Mouse (Mus musculus): Measurements from ENCODE around the gene Tmem121b. TPM values are rescaled to one million over a fixed set of nuclear protein-coding genes. Genes with fewer than 3 reads are reported as not detected.
A peak's percentile ranks its signal among the peaks of the same experiment; 100 is the strongest.

Tmem121b gene
- polyA plus RNA-seq, 1 experiment from 2014 or later = 0.42 TPM

DNA sequence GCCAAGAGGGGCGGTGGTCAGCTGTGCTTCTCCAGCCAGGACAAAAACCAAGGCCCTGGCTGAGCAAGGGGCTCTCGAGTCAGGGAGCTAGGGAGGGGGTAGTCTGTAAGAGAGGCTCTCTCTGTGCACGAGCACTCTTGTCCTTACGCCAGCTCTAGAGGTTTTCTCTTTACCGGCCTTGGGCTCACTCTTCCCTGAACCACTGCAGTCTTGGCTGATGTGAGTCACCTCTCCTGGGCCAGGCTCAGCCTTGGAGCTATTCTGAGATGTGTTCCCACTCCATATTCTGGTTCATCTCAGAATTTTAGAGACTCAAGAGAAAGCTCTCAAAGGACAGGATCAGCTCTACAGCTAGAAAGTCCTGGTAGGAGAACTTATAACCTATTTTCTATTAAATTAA is 23.7 kb upstream of the Tmem121b start:
- no peak overlapping the region for H3K9ac ChIP-seq
- peaks cover 82% of the 10 kb centered on the region for H3K36me3 ChIP-seq
- 86% methylated on average over 5 of the region's 5 CpGs for WGBS
- no peak overlapping the region for H3K4me2 ChIP-seq
- ATAC-seq (ENCODE audit: insufficient number of reproducible peaks, insufficient read depth, low FRiP score, low TSS enrichment, low read depth) = no peak
- no peak overlapping the region for H3K4me3 ChIP-seq
- no peaks in the 10 kb centered on the region for H3K4me1 ChIP-seq
- H3K27ac ChIP-seq = no peak overlapping the region
- H3K9me3 ChIP-seq = no peaks in the 10 kb centered on the region
- H3K27me3 ChIP-seq = no peaks in the 10 kb centered on the region

- H3K4me2 ChIP-seq = no peak overlapping the region
- no peak overlapping the region for H3K9ac ChIP-seq
- no peaks in the 10 kb centered on the region for H3K27me3 ChIP-seq
- no peak overlapping the region for H3K4me3 ChIP-seq
- H3K27ac ChIP-seq = no peak overlapping the region
- WGBS = 93% methylated on average over 6 of the region's 6 CpGs
- peaks cover 78% of the 10 kb centered on the region for H3K36me3 ChIP-seq
- no peaks in the 10 kb centered on the region for H3K9me3 ChIP-seq
- ATAC-seq (ENCODE audit: insufficient number of reproducible peaks, insufficient read depth, low FRiP score, low TSS enrichment, low read depth) = no peak
- no peaks in the 10 kb centered on the region for H3K4me1 ChIP-seq
Observed at GRCm38 (mm10) chr6:120516879-120517278, 23.3 kb upstream of the Tmem121b start.

DNA sequence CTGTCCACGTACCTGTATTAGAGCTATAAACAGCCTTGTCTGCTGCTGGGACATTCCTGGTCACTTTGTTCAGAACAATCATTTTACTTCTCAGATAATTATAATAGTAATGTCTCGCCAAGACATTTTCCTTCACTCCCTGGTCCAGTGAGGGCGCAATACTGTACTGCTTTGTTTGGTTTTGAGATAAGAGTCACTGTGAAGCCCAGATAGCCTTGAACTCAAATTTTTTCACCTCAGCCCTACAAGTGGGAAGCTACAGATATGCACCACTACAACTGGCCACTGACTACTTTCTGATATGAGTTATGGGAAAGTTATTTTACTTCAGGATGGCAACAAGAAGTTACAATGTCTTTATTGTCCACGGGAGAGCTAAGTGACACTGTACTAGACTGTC is 22.8 kb upstream of the Tmem121b start:
- Histone ChIP-seq H3K9ac (no peak overlapping the region), H3K4me1 (no peaks in the 10 kb centered on the region), H3K36me3 (peaks cover 77% of the 10 kb centered on the region), H3K27ac (no peak overlapping the region), H3K9me3 (no peaks in the 10 kb centered on the region), H3K27me3 (no peaks in the 10 kb centered on the region), H3K4me3 (no peak overlapping the region), H3K4me2 (no peak overlapping the region)
- no peak for ATAC-seq (ENCODE audit: insufficient number of reproducible peaks, insufficient read depth, low FRiP score, low TSS enrichment, low read depth)
- 88% methylated on average over 4 of the region's 4 CpGs for WGBS

DNA sequence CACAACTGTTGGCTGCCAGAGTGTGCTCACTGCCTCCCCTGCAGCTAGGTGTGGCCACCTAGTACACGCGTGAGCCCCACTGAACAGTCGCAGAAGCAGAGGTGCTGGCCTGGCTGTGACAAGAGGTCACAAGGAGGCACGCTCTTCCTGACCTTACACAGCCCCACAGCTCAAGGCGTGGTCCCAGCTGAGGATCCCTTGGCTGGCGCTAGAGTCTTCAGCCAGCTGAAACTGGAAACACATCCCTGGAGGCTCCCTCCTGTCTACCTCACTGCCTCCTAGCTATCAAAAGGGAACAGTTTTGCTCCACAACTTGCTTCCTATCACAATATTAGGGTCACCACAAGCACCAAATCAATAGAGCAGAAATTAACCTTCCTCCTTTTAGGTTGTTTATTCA is 17.6 kb upstream of the Tmem121b start:
- H3K36me3 ChIP-seq = peaks cover 58% of the 10 kb centered on the region
- H3K4me3 ChIP-seq = no peak overlapping the region
- no peak overlapping the region for H3K27ac ChIP-seq
- no peaks in the 10 kb centered on the region for H3K27me3 ChIP-seq
- no peak for ATAC-seq (ENCODE audit: insufficient number of reproducible peaks, insufficient read depth, low FRiP score, low TSS enrichment, low read depth)
- 88% methylated on average over 6 of the region's 6 CpGs for WGBS
- H3K4me1 ChIP-seq = no peaks in the 10 kb centered on the region
- H3K9ac ChIP-seq = no peak overlapping the region
- no peaks in the 10 kb centered on the region for H3K9me3 ChIP-seq
- no peak overlapping the region for H3K4me2 ChIP-seq

- Histone ChIP-seq H3K9me3 (no peaks in the 10 kb centered on the region), H3K4me3 (no peak overlapping the region), H3K4me1 (no peaks in the 10 kb centered on the region), H3K27ac (no peak overlapping the region), H3K4me2 (no peak overlapping the region), H3K27me3 (no peaks in the 10 kb centered on the region), H3K36me3 (peaks cover 57% of the 10 kb centered on the region), H3K9ac (no peak overlapping the region)
- 85% methylated on average over 8 of the region's 8 CpGs for WGBS
- no peak for ATAC-seq (ENCODE audit: insufficient number of reproducible peaks, insufficient read depth, low FRiP score, low TSS enrichment, low read depth)
Observed at GRCm38 (mm10) chr6:120510425-120510824, 16.8 kb upstream of the Tmem121b start.

DNA sequence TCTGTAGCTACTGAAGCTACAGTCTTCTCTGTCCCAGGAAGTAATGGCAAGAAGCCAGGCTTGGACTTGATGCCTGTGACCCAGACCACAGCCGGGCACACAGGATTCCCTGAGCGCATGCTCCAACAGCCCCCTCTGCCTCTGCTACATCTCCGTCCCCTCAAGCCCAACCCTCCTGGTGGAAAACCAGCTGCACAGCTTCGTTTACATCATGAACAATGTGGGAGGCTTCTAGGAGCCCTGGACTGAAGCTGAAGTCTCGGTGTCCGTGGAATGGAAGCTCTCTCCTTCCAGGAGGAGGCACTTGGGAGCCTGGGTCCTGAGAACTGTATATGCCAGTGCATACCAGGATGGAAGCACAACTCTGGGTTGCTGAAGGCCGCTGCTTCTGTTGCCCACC is 16.4 kb upstream of the Tmem121b start:
- peaks cover 53% of the 10 kb centered on the region for H3K36me3 ChIP-seq
- H3K4me3 ChIP-seq = no peak overlapping the region
- no peaks in the 10 kb centered on the region for H3K27me3 ChIP-seq
- WGBS = 87% methylated on average over 7 of the region's 7 CpGs
- H3K4me1 ChIP-seq = no peaks in the 10 kb centered on the region
- H3K9ac ChIP-seq = no peak overlapping the region
- no peak overlapping the region for H3K4me2 ChIP-seq
- H3K27ac ChIP-seq = no peak overlapping the region
- no peaks in the 10 kb centered on the region for H3K9me3 ChIP-seq
- no peak for ATAC-seq (ENCODE audit: insufficient number of reproducible peaks, insufficient read depth, low FRiP score, low TSS enrichment, low read depth)

GRCm38 (mm10) chr6:120508645-120509044 is 15.0 kb upstream of the Tmem121b start:
- H3K27me3 ChIP-seq = no peaks in the 10 kb centered on the region
- no peak overlapping the region for H3K4me3 ChIP-seq
- no peak overlapping the region for H3K4me2 ChIP-seq
- ATAC-seq (ENCODE audit: insufficient number of reproducible peaks, insufficient read depth, low FRiP score, low TSS enrichment, low read depth) = no peak
- 74% methylated on average over 4 of the region's 4 CpGs for WGBS
- peaks cover 40% of the 10 kb centered on the region for H3K36me3 ChIP-seq
- no peak overlapping the region for H3K9ac ChIP-seq
- H3K9me3 ChIP-seq = no peaks in the 10 kb centered on the region
- H3K27ac ChIP-seq = no peak overlapping the region
- H3K4me1 ChIP-seq = no peaks in the 10 kb centered on the region

- H3K27ac ChIP-seq = no peak overlapping the region
Observed at GRCm38 (mm10) chr6:120505531-120505930, 11.9 kb upstream of the Tmem121b start.

GRCm38 (mm10) chr6:120504051-120504450 is 10.4 kb upstream of the Tmem121b start:
- ATAC-seq (ENCODE audit: insufficient number of reproducible peaks, insufficient read depth, low FRiP score, low TSS enrichment, low read depth) = no peak
- WGBS = 55% methylated on average over 3 of the region's 3 CpGs
- Histone ChIP-seq H3K36me3 (peaks cover 5% of the 10 kb centered on the region; the same call in 1 of the 2 replicates), H3K27ac (no peak overlapping the region), H3K27me3 (no peaks in the 10 kb centered on the region), H3K4me3 (no peak overlapping the region), H3K9ac (no peak overlapping the region), H3K9me3 (peaks cover 5% of the 10 kb centered on the region; the same call in 1 of the 2 replicates), H3K4me2 (no peak overlapping the region), H3K4me1 (no peaks in the 10 kb centered on the region)

More at GRCm38 (mm10) chr6:120505531-120505930, 11.9 kb upstream of the Tmem121b start:
- H3K4me1 ChIP-seq = no peaks in the 10 kb centered on the region
- peaks cover 1% of the 10 kb centered on the region; the same call in 1 of the 2 replicates for H3K9me3 ChIP-seq
- peaks cover 17% of the 10 kb centered on the region for H3K36me3 ChIP-seq
- WGBS = 58% methylated on average over 4 of the region's 4 CpGs
- H3K4me2 ChIP-seq = no peak overlapping the region
- ATAC-seq (ENCODE audit: insufficient number of reproducible peaks, insufficient read depth, low FRiP score, low TSS enrichment, low read depth) = no peak
- H3K4me3 ChIP-seq = no peak overlapping the region
- no peaks in the 10 kb centered on the region for H3K27me3 ChIP-seq
- H3K9ac ChIP-seq = no peak overlapping the region

GRCm38 (mm10) chr6:120496544-120496943 is 2.9 kb upstream of the Tmem121b start:
- Histone ChIP-seq H3K27ac (no peak overlapping the region), H3K36me3 (no peaks in the 10 kb centered on the region), H3K27me3 (peaks cover 40% of the 10 kb centered on the region), H3K4me3 (no peak overlapping the region), H3K4me2 (no peak overlapping the region), H3K4me1 (peaks cover 25% of the 10 kb centered on the region), H3K9me3 (peaks cover 5% of the 10 kb centered on the region; the same call in 1 of the 2 replicates), H3K9ac (no peak overlapping the region)
- WGBS = 48% methylated on average over 3 of the region's 3 CpGs
- no peak for ATAC-seq (ENCODE audit: insufficient number of reproducible peaks, insufficient read depth, low FRiP score, low TSS enrichment, low read depth)

DNA sequence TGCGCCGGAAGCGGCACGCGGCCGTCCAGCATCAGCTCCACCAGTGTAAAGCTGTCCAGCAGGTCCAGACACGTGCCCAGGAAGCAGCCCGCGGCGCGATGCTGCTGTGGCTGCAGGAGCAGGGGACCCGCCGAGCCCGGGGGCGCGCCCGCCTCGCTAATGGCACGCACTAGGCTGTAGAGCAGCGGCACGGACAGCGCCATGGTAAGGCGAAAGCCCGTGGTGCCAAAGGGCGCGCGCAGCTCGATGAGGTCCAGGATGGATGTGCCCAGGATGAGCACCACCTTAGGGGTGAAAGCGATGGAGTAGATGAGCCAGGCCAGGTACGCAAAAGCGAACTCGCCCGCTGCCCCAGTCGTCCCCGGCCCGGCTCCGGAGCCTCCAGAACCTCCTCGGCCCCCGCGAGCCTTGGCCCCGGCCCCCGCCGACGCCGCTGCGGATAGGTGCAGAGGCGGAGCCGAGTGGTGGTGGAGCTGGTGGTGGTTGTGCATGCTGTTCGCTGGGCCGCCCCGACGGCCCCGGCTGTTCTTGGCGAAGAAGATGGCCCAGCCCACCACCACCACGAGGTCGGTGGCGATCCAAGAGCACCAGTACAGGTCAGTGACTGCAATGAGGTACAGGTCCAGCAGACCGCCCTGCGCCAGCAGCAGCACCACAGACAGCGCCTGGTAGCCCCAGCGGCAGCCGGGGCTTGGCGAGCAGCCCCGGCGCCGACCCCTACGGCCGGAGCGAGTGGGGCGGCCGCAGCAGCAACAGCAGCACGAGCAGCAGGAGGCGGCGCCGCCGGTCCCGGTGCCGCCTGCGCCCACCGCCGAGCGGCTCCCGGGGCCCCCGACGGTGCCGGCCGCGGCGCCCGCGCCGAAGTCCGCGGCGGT is 871 bp downstream of the Tmem121b start:
- Histone ChIP-seq H3K4me1 (peaks cover 25% of the 10 kb centered on the region), H3K36me3 (no peaks in the 10 kb centered on the region), H3K9ac (peak overlapping the region; percentile 74), H3K27me3 (peaks cover 54% of the 10 kb centered on the region), H3K4me2 (peak overlapping the region; percentile 94), H3K4me3 (peak overlapping the region; percentile 75), H3K9me3 (no peaks in the 10 kb centered on the region), H3K27ac (no peak overlapping the region)
- ATAC-seq (ENCODE audit: insufficient number of reproducible peaks, insufficient read depth, low FRiP score, low TSS enrichment, low read depth) = peak; percentile 2; the same call in 1 of the 2 replicates
- WGBS = under 1% methylated on average over 92 of the region's 95 CpGs

DNA sequence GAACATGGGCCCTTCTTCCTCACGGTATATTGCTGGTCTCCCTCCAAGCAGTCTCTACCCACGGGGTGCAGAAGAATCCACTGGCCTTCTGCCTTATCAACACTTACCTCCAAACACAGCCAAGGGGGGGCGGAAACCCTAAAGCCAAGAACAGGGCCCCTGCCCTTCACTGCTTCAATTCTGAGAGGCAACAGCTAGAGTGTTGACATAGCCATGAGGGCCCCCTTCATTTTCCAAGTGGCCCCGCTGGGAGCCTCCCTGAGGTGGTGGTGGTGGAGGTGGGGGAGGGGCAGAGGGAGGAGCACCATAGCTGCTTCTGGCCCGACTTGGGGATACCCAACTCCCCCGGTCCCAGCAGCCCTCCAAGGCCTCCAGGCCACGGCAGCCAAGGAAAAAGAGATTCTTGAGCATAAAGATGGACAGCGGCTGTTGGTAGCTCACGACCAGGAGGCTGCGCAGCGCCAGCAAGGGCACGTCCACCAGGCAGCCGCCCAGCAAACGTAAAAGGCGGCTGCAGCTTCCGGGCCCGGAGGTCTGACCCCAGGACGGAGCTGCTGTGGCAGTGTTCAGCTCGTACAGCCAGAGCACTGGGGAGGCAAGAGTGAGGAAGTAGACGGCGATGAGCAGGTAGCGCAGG is 1.6 kb downstream of the Tmem121b start:
- peak overlapping the region; percentile 75 for H3K4me3 ChIP-seq
- no peak overlapping the region for H3K9ac ChIP-seq
- no peak for ATAC-seq (ENCODE audit: insufficient number of reproducible peaks, insufficient read depth, low FRiP score, low TSS enrichment, low read depth)
- H3K27ac ChIP-seq = no peak overlapping the region
- H3K36me3 ChIP-seq = no peaks in the 10 kb centered on the region
- peaks cover 25% of the 10 kb centered on the region for H3K4me1 ChIP-seq
- 9% methylated on average over 22 of the region's 22 CpGs for WGBS
- no peaks in the 10 kb centered on the region for H3K9me3 ChIP-seq
- peak overlapping the region; percentile 94 for H3K4me2 ChIP-seq
- peaks cover 54% of the 10 kb centered on the region for H3K27me3 ChIP-seq
